Mouse (Mus musculus) olfactory bulb, adult 2 months (tissue): ENCODE data around the gene Tprkb.

Source experiments
- CTCF ChIP-seq: fragments of 200-500 bp; IDR thresholded peaks from 2 replicates; pipeline ENCODE4 v1.5.1; 2012; ENCODE audit warnings: low read depth, mild to moderate bottlenecking, low read length, moderate library complexity; ENCODE audit not compliant: insufficient read depth
- POLR2A ChIP-seq: fragments of 200-500 bp; IDR thresholded peaks from 2 replicates; pipeline ENCODE4 v1.6.1; 2012; ENCODE audit warnings: mild to moderate bottlenecking, low read depth, low read length, moderate library complexity; ENCODE audit not compliant: insufficient read depth

DNA sequence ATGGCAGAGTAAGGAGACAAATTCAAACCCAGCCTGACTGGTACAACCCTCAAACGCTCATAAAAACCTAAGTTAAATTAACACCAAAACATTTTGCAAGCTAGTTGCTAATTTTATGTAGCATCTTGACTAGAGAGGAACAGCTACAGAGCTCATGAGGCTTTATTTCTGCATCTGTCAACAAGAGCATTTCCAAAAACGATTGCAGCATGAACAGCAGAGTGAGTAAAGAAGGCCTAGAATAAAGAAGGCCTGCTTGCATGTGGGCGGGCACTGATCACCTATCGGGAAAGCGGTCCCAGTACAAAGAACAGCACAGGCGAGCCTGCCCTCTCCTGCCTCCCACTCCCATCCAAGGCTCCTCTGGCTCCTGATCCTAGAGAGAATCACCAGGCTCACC lies 36.9 kb downstream of the Tprkb start:
- no peak for TF ChIP-seq CTCF
- TF ChIP-seq POLR2A, result no peak
